Mouse (Mus musculus) heart, postnatal 36 days (tissue): ENCODE data around the gene Wnk2. TPM values are rescaled to one million over a fixed set of nuclear protein-coding genes. Genes with fewer than 3 reads are reported as not detected.

Source experiments
- DNase-seq, 2 experiments: peaks; one replicate each; pipeline ENCODE4 v3.0.0; 2021 to 2022
- intact Hi-C: fragments of 180-260 bp; cut with DNase I; formaldehyde crosslinking; loops from one replicate; pipeline ENCODE4 v1.15.1; 2025
- total RNA-seq, 2 experiments: library from RNA; stranded (reverse); gene quantifications; 2 replicates each; pipeline ENCODE4 v1.2.3; 2021

Gene Wnk2
- total RNA-seq, 2 experiments from 2014 or later: 75.0 to 77.2 TPM

DNA sequence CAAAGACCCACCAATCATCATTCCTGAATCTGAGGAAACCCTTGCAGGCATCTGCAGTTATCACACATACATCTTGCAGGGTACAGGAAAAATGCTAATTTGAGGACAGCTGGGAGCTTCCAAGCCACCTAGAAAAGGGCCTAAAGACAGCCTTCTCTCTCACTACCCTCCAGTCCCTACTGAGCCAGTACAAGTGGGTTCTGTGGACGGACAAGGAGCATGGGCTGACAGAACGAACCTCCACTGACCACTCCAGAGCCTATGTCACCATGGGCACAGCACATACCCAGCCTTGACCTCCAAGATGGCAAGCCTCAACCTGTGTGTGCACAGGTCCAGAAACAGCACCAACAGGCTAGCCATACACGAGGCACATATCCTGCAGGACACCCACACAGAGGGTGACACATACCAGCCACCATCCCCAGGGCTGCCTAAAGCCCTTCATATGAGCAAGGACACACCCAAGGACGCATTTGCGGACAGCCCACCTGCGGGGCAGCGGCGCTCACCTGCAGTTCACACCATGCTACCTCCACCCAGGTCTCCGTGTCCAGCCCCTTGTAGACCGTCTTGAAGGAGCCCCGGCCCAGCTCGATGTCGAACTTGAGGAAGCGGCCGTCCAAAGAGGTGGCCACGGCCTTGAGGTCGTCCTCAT is 1.6 kb downstream of the Wnk2 start:
- DNase-seq: no peak
- intact Hi-C loops: no loop called here

DNA sequence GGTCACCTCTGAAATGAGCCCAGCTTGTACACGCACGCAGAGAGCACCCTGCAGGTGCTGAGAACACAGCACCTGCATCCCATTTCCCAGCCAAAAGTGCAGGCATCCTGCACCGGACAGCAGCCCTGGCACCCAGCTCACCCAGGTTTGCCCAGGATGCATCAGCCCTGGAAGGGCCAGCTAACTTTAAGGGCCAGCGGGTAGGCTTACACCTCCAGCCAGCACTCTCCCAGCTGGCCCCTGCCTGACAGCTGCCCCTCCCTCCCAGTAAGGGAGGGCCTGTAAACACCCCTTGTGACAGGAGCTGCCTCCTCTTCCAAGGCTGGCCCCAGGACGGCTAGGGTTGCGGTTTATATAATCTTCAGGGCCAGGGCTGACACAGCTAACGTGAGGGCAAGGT is 2.4 kb downstream of the Wnk2 start:
- intact Hi-C loops: loop anchor here (2.0 kb wide), 1 partner anchor 59 kb away; no protein-coding TSS in a partner anchor
- DNase-seq: no peak

DNA sequence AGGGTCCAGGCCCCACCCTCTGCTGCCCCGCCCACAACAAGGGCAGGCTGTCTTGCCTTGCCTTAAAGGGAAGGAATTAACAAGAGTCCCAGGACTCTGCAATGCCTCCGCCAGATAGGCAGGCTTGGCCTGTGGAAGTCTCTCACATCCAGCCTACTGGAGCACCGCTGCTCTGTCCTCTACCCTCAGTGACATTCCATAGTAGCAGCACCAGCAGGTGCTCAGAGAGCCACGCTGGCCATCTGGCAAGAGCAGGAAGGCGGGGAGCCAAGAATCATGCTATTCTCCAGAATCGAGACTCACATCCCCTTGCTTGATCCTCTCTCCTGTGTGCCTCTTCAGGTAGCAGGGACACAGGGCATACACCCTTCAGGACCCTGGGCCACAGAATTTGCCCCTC is 3.4 kb downstream of the Wnk2 start:
- intact Hi-C loops: loop anchor here (2.0 kb wide), 1 partner anchor 58 kb away; no protein-coding TSS in a partner anchor
- DNase-seq: no peak

DNA sequence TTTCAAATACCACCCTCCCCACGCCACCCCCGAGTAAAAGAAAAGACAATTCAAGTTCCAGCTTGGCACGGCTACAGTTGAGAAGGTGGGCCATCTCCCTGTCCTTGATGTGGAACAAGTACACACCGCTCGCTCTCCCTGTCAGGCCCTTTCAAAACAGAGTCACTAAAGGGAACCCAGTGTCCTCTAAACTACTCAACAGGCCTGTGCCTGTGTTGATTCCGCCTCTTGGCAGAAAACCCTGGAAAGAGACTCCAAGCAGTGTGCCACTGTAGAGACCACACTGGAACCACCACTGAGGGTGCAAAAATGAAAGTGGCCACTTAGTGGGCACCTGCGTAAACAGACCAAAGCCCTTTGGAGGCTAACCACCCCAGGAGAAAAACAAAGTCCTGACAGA is 4.5 kb downstream of the Wnk2 start:
- no peak for DNase-seq
- intact Hi-C loops: no loop called here

DNA sequence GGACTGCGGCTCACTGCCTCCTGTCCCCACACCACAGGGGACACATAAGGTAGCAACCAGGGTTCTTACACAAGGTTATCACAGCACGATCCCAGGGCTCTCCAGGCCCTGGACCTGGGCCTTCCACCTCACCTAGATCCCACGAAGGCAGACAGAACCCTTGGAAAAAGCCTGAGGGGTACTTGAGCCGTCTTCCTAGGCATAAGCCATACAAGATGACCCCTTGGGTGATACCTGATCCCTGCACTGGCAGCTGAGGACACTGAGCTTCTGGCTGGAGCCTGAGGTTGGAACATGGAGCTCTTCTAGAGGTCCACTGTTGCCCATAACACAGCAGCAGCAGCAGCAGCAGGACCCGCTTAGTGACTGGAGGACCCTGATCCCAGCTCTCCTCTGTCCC is 5.4 kb downstream of the Wnk2 start:
- no peak for DNase-seq
- intact Hi-C loops: no loop called here

DNA sequence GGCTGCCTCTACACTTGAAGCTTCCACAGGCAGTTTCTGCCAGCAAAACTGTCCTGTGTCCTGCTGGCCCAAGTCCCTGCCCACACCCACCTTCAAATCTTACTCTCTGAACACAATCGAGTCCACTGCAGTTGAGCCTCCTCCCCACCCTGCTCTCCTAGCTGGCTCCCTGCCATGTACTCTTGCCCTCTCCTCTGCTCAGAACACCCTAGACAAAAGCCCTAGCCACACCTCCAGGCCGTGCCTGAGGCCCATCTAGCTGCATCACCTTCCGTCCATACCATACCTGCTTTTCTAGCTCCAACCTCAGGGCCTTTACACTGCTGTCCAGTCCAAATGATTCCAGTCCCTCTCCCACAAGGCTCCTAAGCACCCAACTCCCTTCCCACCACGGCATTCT is 7.2 kb downstream of the Wnk2 start:
- no peak for DNase-seq
- intact Hi-C loops: no loop called here

DNA sequence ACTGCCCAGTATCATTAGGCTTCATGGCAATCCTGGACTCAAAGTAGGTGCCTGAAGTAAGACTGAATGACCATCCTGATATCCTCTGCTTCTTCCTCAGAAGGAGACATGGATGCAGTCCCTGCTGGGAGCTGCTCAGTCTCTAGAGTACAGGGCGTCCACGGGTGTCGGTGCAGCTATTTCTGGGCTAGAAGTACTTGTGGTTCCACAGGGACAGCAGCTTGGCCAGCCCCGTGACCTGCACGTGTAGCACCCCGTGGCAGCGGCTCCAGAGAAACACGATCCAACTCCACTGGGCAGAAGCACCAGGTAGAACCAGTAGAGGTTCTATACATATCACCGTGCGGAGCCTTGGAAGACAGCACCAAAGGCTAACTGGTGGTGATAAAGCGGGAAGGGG is 13.3 kb downstream of the Wnk2 start:
- DNase-seq: peak; percentile 72 to 74
- intact Hi-C loops: loop anchor here (5.0 kb wide), 1 partner anchor 47 kb away; no protein-coding TSS in a partner anchor

DNA sequence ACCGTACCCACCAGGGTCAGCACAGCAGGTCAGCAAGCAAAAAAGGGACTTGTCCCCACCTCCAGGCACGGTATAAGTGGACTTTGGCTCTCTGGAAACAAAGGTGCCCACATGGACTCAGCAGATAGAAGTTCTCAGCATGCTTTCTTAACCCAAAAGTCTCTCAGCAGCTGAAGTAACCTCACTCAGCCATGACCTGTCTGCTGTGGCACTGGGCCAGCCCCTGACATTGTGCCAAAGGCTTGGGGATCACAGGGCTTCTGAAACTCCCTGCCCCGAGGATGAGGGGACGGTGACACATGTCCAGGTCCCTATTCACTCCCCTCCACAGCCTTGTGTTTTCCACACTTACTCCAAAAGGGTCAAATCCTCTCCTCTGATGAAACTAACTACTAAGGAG is 14.7 kb downstream of the Wnk2 start:
- intact Hi-C loops: loop anchor here (5.0 kb wide), 1 partner anchor 46 kb away; no protein-coding TSS in a partner anchor
- no peak for DNase-seq

DNA sequence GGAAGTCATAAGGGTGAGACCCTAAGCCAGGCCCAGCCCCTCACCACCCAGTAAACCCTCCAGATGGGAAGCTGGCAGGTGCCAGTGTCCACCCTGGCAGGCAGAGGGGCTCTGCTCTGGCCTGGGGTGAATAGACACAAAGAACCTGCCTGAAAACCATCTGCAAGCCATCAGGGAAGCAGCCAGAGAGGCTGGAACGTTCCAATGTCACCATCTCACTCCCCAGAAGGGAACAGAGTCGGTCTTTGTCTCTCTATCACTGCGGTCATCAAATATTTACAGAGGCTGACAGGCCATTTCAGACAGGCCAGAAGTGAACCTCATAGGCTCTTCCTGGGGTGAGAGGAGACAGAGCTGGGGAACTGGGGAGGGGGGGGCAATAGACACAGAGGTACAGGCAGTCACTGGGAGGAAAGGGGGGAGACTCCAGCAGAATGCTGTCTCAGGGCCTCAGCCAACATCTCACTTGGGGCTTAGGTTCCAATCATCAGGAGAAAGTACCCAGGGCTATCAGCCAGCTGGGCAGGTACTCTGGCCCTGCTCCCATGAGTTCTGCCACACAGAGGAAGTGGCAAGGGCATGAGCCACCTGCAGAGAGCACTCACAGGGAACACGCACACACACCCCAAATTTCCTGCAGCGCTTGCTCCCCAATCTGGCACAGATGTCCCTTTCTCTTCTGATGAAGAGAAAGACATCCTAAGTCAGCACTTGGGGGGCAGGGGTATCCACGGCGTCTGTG is 15.7 kb downstream of the Wnk2 start:
- intact Hi-C loops: loop anchor here (5.0 kb wide), 1 partner anchor 45 kb away; no protein-coding TSS in a partner anchor
- no peak for DNase-seq

DNA sequence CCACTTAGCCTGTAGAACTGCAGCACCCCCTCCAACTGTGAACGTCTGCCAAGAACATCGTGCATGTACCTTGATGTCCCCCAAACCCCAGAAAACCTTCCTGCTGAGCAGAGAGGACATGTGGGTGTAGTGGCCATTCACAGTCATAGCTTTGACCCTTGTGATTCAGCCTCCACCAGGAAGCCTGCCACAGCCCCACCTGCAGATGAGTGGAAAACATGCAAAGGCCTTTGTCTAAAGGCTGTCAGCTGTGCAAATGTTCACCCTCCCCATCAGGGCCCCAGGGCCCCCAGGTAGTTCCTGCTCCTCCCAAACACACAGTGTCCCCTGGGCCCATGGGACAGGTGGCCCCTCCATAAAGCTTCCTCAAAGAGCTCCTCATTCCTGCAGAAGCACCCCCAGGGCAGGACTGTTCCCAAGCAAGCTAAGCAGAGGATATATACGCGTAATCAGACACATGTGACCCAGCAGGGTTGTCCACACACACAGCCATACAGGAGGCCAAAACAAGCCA is 16.4 kb downstream of the Wnk2 start:
- intact Hi-C loops: loop anchor here (5.0 kb wide), 1 partner anchor 44 kb away; no protein-coding TSS in a partner anchor
- no peak for DNase-seq

DNA sequence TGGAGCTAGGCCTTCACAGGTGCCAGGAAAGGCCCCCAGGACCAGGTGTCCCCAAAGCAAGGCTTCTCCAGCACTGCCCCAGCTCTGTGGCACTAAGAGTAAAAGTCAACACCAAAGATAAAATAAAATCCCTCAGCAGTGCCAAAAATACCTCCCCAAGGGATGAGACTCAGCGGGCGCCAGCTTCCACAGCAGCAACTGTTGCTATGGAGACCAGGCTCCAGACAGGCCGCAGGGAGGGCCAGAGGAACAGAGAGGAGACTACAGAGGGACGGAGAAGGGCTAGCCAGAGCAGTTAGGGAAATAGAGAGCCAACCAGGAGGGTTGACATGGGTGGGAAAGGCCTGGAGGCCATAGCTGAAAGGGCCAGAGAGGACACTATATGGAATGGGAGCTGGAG is 18.0 kb downstream of the Wnk2 start:
- no peak for DNase-seq
- intact Hi-C loops: loop anchor here (5.0 kb wide), 1 partner anchor 43 kb away; no protein-coding TSS in a partner anchor

DNA sequence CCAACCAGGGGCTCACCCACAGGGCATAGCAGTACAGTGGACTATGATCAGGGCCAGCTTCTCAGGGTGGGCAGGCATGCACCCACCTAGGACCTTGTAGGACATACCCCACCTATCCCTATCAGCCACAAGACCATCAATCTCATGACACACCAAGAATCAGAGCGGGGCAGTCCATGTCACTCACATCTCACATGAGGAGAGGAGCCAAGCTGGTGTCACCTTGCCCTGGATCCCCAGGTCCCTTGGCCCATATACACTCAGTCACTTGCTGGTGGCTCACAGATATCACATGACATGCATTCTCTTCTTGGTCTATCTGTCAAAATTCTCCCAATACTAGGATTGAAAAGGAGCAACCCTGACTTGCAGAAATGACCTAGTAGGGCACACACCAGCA is 18.7 kb downstream of the Wnk2 start:
- intact Hi-C loops: no loop called here
- DNase-seq: no peak

DNA sequence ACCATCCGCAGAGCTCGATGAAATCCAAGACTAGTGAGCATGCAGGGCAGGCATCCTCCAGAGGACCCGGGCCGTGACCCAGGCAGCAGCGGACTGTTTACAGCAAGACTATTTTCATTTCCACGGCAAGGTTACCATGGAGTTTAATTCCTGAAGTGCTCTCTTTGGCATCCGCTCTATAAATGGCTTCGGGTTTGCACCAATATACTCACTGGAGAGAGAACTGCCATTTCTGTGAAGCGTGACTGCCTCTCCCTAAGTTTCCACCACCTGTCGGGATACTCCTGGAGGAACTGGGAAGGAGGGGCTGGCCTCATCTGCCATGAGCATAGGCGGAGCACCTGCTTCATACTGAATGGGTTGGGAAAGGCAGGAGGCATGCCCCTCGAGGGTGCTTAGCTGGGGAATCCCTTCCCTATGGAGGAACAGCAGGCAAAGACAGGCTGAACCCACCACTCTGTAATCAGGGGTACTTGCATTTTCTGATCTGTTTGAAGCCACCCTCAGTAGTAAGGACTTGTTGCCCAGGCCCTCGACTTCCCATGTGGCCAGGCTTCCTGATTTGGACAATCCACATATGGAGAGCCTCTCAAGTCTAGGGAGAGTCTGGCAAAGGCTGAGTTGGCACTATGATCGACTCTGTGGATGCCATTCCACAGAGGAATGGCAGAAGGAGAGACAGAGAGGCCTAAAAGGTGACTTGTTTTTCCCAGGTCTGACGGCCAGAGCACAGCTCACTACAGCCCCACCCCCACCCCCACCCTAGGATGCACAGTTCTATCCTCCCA is 19.8 kb downstream of the Wnk2 start:
- intact Hi-C loops: no loop called here
- no peak for DNase-seq

DNA sequence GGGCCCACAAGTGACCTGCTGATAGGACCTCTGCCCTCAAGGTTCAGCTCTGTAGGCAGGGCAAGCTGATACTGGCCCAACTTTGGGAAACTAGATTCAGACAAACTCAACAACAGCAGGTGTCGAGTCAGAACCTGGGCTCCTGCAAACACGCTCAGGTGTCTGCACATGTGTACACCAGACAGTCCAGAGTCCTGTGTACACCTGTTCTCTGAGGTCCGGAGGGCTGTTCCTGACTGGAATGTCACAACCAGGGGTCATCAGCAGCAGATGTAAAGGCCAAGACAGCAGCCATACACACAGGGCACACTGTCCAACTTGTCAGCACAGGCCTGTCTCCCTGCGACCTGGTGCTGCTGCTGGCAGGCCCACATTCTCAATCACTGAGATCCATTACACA is 25.7 kb downstream of the Wnk2 start:
- DNase-seq: no peak
- intact Hi-C loops: no loop called here

DNA sequence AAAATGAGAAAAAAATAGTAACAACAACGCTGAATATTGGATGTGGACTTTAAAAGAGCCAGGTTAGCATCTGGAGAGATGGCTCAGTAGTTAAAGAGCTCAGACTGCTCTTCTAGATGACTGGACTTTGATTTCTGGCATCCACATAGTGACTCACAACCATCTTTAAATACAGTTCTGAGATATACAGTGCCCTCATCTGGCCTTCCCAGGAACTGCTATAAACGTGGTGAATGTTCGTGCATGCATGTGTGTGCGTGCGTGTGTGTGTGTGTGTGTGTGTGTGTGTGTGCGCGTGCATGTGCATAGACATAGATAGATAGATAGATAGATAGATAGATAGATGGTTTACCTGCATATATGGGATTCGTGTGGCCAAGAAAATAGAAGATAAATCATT is 30.3 kb downstream of the Wnk2 start:
- no peak for DNase-seq
- intact Hi-C loops: no loop called here

DNA sequence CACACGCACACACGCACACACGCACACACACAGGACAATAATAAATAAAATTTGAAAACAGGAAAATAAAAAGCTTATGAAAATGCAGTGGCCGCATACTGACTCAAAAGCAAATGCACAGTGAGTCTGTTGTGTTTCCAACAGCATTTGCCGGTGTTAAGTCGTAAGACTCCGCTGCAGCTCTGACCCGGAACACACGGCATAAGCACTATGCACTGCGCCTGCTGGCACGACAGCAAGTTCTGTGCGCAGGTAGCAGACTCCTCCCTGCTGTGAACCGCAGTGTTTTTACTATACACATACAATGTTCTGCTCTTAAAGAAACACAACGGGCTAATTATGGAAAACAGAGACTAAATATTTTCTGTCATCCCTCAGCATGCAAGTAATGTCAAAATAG is 32.9 kb downstream of the Wnk2 start:
- intact Hi-C loops: no loop called here
- DNase-seq: no peak

DNA sequence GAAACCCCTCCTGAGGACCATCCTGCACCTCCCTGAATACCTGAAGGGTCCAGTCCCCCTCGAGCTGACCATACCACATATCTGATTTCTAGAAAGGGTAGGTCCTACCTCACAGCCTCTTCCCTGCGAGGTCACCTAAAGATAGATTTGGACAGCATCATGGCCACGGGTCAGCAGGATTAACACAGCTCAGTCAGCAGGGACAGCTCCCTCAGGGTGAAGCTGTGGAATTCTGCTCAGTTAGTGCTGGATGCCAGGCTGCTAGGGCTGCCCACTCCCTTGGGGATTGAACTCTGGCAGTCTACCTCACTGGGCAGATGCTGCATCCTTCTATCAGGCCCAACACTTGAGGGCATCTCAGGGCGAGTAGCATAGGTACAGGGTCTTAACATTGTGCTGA is 33.7 kb downstream of the Wnk2 start:
- intact Hi-C loops: no loop called here
- no peak for DNase-seq

DNA sequence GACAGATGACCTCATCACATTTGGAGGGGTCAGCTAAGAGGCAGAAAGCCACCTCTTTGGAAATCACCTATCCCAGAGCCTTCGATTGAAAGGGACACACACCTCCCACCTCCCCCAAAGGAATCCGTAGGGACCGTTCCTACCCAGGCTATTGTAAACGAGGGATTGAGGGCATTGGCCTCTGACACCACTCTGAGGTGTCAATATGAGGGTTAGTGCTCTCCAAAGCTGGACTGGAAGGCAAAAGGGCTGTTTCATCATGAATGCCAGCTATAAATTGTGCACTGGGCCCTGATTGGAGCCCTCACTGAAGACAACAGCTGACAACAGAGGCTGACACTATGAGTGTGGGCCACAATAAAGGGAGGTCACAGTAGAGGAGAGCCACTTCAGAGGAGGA is 34.5 kb downstream of the Wnk2 start:
- intact Hi-C loops: no loop called here
- no peak for DNase-seq

DNA sequence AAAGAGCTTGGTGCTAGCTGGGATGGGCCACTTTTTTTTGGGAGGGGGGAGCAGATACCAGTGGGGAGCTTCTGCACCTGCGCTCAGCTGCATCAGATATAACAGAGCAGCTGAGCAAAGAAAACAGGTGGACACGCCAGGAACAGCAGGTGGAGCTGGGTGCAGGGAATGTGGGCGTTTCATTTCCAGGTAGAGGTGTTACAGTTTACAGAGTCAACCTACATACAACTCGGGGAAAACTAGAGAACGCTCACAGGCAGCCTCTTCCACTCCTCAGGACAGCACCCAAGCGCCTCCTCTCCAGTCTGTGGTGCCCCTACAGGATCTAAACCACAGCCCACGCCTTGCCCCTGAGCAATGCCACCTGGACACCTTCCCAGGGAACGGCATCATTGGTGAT is 35.2 kb downstream of the Wnk2 start:
- intact Hi-C loops: no loop called here
- DNase-seq: no peak

DNA sequence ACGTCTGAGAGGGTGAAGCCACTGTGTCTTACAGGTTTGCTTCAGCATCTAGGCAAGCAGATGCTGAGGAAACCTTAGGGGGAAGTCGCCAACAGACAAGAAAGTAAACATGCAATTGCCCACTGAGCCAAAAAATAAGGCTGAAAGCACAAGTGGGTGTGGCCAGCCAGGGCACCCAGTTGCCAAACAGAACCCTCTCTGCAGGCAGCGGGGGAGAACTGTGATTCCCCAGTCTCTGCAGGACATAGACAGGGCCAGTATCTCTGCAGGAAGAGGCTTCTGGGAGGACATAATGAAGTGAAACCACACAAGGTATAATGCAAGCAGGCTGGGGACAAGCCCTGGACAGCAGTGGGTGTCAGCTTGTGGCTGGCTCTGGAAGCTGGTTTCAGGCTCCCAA is 38.1 kb downstream of the Wnk2 start:
- intact Hi-C loops: no loop called here
- DNase-seq: no peak
